Mouse (Mus musculus): ENCODE results near the gene Rnf41. TPM values are rescaled to one million over a fixed set of nuclear protein-coding genes. Genes with fewer than 3 reads are reported as not detected.
A peak's percentile ranks its signal among the peaks of the same experiment; 100 is the strongest.

Rnf41 gene
- polyA plus RNA-seq, 1 experiment: 23.0 TPM

DNA sequence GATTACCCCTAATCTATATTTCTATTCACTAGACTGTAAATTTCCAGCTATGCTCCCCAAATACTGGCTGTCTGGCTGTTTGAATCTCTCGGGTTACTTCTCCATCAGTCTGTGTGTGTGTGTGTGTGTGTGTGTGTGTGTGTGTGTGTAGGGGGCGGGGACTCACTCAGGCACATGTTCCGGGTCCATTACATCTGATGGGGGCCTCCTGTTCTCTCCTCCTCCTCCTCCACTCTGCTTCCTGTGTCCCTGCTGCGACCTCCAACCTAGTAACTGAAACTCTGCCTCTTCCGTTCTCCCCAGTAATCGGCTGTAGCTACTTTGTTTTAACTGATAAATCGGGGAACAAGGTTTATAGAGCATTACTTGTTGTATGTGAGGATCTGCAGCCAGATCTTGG lies 13.1 kb downstream of the Rnf41 start:
- Histone ChIP-seq H3K4me3 (ENCODE audit: low read depth, low read length) (no peak overlapping the region), H3K27ac (ENCODE audit: insufficient read depth, low read depth, low read length) (no peak overlapping the region), H3K27me3 (ENCODE audit: control insufficient read depth, insufficient read depth, low read length) (no peaks in the 10 kb centered on the region), H3K36me3 (ENCODE audit: control insufficient read depth, insufficient read depth, low read length) (peaks cover 47% of the 10 kb centered on the region), H3K4me1 (ENCODE audit: control insufficient read depth, insufficient read depth, insufficient read length, low read length) (no peaks in the 10 kb centered on the region)
- TF ChIP-seq POLR2A (IDR thresholded peaks at IDR 0.05; ENCODE audit: low read depth, low read length): no peak
- no peak for TF ChIP-seq CTCF (IDR thresholded peaks at IDR 0.05; ENCODE audit: extremely low read depth, insufficient read length, insufficient replicate concordance, low read depth, low read length)
- WGBS: 40% methylated on average over 6 of the region's 7 CpGs

DNA sequence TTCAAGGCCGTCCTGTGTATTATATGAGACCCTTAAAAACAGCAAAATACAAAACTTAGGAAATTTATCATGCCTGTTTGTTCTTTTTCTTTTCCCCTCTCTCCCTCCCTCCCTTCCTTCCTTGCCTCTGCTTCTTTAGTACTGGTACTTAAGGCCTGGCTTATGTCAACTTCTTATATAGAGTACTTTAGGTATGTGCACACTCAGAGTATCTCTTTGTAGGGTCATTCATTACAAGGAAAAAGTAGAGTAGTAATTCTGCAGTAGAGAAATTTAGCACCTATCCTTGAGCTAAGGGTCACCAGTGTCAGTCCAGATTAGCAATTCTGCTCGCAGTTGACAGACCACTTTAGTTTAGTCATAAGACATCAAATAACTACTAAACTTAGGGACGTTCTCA lies 13.8 kb downstream of the Rnf41 start:
- Histone ChIP-seq H3K4me3 (ENCODE audit: low read depth, low read length) (no peak overlapping the region), H3K27ac (ENCODE audit: insufficient read depth, low read depth, low read length) (no peak overlapping the region), H3K4me1 (ENCODE audit: control insufficient read depth, insufficient read depth, insufficient read length, low read length) (no peaks in the 10 kb centered on the region), H3K27me3 (ENCODE audit: control insufficient read depth, insufficient read depth, low read length) (no peaks in the 10 kb centered on the region), H3K36me3 (ENCODE audit: control insufficient read depth, insufficient read depth, low read length) (peaks cover 48% of the 10 kb centered on the region)
- no peak for TF ChIP-seq CTCF (IDR thresholded peaks at IDR 0.05; ENCODE audit: extremely low read depth, insufficient read length, insufficient replicate concordance, low read depth, low read length)
- TF ChIP-seq POLR2A (IDR thresholded peaks at IDR 0.05; ENCODE audit: low read depth, low read length): no peak
- 89% methylated on average over 3 of the region's 3 CpGs for WGBS

DNA sequence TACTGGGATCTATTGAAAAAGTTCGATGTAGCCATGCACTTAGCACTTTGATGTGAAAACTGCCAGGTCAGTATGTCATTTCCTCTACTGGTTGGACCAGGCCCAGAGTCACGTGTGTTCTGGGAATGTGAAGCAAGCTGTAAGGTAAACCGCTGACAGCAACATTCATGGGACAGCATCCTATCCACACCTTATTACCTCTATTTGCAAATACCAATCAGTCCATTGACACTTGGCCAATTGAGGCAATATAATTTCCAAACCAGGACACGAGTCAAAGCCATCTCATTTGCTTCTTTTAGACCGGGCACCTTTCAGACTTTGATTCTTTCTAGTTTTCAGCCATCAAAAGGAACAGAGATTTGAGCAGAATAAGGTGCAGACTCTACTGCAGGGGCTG lies 17.6 kb downstream of the Rnf41 start:
- WGBS: 83% methylated on average over 5 of the region's 5 CpGs
- peaks cover 30% of the 10 kb centered on the region for H3K36me3 ChIP-seq (ENCODE audit: control insufficient read depth, insufficient read depth, low read length)

DNA sequence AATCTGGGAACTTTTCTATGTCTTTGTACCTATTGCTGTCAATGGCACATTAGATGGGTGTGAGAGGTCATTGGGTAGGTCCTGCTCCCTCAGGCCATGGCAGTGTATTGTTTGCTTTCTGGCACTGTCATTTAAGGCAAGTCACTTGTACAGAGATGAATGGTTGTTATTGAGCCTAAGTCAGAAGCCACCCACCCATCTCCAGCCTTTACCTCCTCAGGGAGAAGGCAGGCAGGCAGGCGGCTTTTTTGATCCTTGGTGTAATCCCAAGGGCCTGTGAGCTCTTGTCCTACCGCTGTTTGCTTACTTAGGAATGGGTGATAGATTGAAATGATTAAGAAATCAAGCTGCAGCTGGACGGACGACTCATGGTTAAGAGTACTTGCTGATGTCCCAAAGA lies 18.0 kb downstream of the Rnf41 start:
- H3K4me3 ChIP-seq (ENCODE audit: low read depth, low read length): no peak overlapping the region
- 82% methylated on average over 4 of the region's 4 CpGs for WGBS
- no peaks in the 10 kb centered on the region for H3K27me3 ChIP-seq (ENCODE audit: control insufficient read depth, insufficient read depth, low read length)
- peaks cover 31% of the 10 kb centered on the region for H3K36me3 ChIP-seq (ENCODE audit: control insufficient read depth, insufficient read depth, low read length)
- no peak overlapping the region for H3K27ac ChIP-seq (ENCODE audit: insufficient read depth, low read depth, low read length)
- TF ChIP-seq POLR2A (IDR thresholded peaks at IDR 0.05; ENCODE audit: low read depth, low read length) (no peak), CTCF (IDR thresholded peaks at IDR 0.05; ENCODE audit: extremely low read depth, insufficient read length, insufficient replicate concordance, low read depth, low read length) (no peak)
- H3K4me1 ChIP-seq (ENCODE audit: control insufficient read depth, insufficient read depth, insufficient read length, low read length): no peaks in the 10 kb centered on the region

More for the DNA sequence above, 17.6 kb downstream of the Rnf41 start:
- H3K27me3 ChIP-seq (ENCODE audit: control insufficient read depth, insufficient read depth, low read length): no peaks in the 10 kb centered on the region
- no peak for TF ChIP-seq CTCF (IDR thresholded peaks at IDR 0.05; ENCODE audit: extremely low read depth, insufficient read length, insufficient replicate concordance, low read depth, low read length)
- no peak for TF ChIP-seq POLR2A (IDR thresholded peaks at IDR 0.05; ENCODE audit: low read depth, low read length)
- H3K4me1 ChIP-seq (ENCODE audit: control insufficient read depth, insufficient read depth, insufficient read length, low read length): no peaks in the 10 kb centered on the region
- no peak overlapping the region for H3K4me3 ChIP-seq (ENCODE audit: low read depth, low read length)
- H3K27ac ChIP-seq (ENCODE audit: insufficient read depth, low read depth, low read length): no peak overlapping the region

DNA sequence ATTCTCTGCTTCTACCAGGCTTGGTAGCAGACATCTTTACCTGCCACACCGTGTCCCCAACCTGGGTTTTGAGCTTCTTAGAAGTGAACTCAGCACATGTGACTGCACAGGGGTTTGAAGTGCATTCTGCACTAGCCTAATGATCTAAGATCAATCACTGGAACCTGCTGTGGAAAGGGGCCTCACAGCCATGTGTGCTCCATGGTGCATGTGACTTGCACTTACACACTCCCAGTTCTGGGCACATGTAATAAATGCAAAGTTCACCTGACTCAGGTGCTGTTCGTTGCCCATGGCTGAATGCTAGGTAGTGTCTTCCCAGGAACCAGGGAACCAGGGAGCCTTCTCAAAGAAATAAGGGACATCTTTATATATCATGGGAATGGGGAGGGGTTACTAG lies 22.0 kb downstream of the Rnf41 start:
- peaks cover 3% of the 10 kb centered on the region for H3K4me1 ChIP-seq (ENCODE audit: control insufficient read depth, insufficient read depth, insufficient read length, low read length)
- peaks cover 51% of the 10 kb centered on the region for H3K36me3 ChIP-seq (ENCODE audit: control insufficient read depth, insufficient read depth, low read length)
- H3K4me3 ChIP-seq (ENCODE audit: low read depth, low read length): no peak overlapping the region
- TF ChIP-seq POLR2A (IDR thresholded peaks at IDR 0.05; ENCODE audit: low read depth, low read length): no peak
- no peak for TF ChIP-seq CTCF (IDR thresholded peaks at IDR 0.05; ENCODE audit: extremely low read depth, insufficient read length, insufficient replicate concordance, low read depth, low read length)
- 57% methylated on average over 2 of the region's 2 CpGs for WGBS
- H3K27ac ChIP-seq (ENCODE audit: insufficient read depth, low read depth, low read length): no peak overlapping the region
- no peaks in the 10 kb centered on the region for H3K27me3 ChIP-seq (ENCODE audit: control insufficient read depth, insufficient read depth, low read length)

DNA sequence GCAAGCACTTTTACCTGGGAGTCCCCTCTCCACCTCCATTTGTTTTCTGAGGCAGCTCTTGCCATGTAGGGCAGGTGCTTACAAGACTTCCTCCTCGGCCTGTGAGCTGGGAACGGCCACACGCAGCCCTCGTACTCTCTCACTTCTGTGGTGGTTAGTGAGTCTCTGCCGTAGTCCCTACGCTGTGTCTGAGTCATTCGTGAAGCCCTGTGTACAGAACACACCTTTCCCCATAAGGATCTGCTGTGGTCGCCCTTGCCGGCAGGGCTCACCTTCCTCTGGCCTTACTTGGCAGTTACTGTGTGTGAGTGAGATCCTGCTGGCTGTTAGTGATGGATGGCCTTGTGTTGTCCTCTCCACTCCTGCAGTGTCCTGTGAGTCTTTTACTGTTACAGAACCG lies 23.2 kb downstream of the Rnf41 start:
- 72% methylated on average over 10 of the region's 10 CpGs for WGBS

DNA sequence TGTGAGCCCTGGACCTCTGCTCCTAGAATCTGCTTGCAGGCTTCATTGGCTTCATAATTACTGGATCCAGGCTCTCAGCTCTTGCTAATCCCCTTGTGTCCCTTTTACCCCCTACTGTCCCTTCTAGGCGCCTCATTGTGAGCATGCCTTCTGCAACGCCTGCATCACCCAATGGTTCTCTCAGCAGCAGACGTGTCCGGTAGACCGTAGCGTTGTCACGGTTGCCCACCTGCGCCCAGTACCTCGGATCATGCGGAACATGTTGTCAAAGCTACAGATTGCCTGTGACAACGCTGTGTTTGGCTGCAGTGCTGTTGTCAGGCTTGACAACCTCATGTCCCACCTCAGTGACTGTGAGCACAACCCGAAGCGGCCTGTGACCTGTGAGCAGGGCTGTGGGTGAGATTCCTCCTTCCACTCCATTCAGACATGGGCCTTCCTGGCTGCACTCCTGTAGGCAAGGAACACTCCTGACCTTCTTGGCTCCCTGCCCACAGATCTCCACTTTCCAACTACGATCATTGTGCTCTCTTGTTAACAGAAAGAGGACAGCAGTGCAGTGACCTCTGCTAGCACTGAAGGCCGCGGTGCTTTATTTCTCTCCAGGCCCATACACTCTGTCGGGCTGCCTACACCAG lies 23.8 kb downstream of the Rnf41 start:
- Histone ChIP-seq H3K4me1 (ENCODE audit: control insufficient read depth, insufficient read depth, insufficient read length, low read length) (peaks cover 3% of the 10 kb centered on the region), H3K4me3 (ENCODE audit: low read depth, low read length) (no peak overlapping the region), H3K36me3 (ENCODE audit: control insufficient read depth, insufficient read depth, low read length) (peaks cover 43% of the 10 kb centered on the region), H3K27ac (ENCODE audit: insufficient read depth, low read depth, low read length) (peak overlapping the region; percentile 50), H3K27me3 (ENCODE audit: control insufficient read depth, insufficient read depth, low read length) (no peaks in the 10 kb centered on the region)
- no peak for TF ChIP-seq POLR2A (IDR thresholded peaks at IDR 0.05; ENCODE audit: low read depth, low read length)
- no peak for TF ChIP-seq CTCF (IDR thresholded peaks at IDR 0.05; ENCODE audit: extremely low read depth, insufficient read length, insufficient replicate concordance, low read depth, low read length)
- 84% methylated on average over 17 of the region's 17 CpGs for WGBS

More for the DNA sequence above, 23.2 kb downstream of the Rnf41 start:
- Histone ChIP-seq H3K4me3 (ENCODE audit: low read depth, low read length) (no peak overlapping the region), H3K36me3 (ENCODE audit: control insufficient read depth, insufficient read depth, low read length) (peaks cover 48% of the 10 kb centered on the region), H3K27me3 (ENCODE audit: control insufficient read depth, insufficient read depth, low read length) (no peaks in the 10 kb centered on the region), H3K27ac (ENCODE audit: insufficient read depth, low read depth, low read length) (peak overlapping the region; percentile 50), H3K4me1 (ENCODE audit: control insufficient read depth, insufficient read depth, insufficient read length, low read length) (peaks cover 3% of the 10 kb centered on the region)
- TF ChIP-seq CTCF (IDR thresholded peaks at IDR 0.05; ENCODE audit: extremely low read depth, insufficient read length, insufficient replicate concordance, low read depth, low read length): no peak
- no peak for TF ChIP-seq POLR2A (IDR thresholded peaks at IDR 0.05; ENCODE audit: low read depth, low read length)
